Mouse (Mus musculus): ENCODE data around the gene 2310022B05Rik.

DNA sequence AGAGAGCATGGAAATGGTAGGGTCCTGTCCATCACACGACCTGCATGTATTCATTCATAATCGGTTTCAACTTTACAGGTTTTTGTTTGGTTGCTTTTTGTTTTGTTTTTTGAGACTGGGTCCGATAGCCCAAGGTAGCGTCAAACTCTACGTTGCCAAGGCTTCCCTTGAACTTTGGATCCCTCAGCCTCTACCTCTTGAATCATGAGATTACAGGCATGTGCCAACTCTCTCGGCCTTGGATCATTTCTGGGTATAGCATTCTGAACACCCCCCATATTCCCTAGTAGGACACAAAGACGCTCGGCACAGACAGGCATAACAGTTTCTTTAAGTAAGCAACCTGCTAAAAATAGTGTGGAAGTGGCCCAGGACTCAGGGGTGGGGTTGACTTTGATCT, 21.6 kb downstream of the 2310022B05Rik start:
- TF ChIP-seq POLR2A (IDR thresholded peaks at IDR 0.05; ENCODE audit: insufficient read length, low read depth) (no peak), MYOG (IDR thresholded peaks at IDR 0.05; ENCODE audit: control insufficient read depth in 1 of 3, insufficient read depth in 1 of 3, insufficient read length in 2 of 3, low read depth in 2 of 3) (no peak), POLR2AphosphoS2 (IDR thresholded peaks at IDR 0.05; ENCODE audit: insufficient read length, low read depth) (no peak), REST (IDR thresholded peaks at IDR 0.05; ENCODE audit: insufficient read depth, insufficient read length) (no peak)
